In the genomic region with DNA sequence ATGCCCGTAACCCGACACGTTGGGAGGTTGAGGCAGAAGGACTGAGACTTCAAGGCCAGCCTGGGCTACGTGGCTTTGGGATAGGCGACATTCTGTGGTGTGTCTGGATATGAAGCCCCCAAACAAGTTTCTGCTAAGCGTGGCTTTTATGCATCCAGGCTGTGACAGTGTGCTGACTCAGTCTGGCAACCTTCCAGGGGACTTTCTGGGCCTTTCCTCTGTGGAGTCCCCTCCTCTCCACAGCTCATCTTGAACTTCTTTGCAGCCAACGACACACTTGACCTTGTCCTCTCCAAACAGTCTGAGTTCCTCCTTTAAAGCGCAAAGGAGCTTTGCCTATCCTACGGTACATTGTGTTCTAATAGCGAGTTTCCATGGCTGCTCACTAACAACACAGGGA, we compare ENCODE assay signal across 8 mouse cellular contexts. TPM values are rescaled to one million over a fixed set of nuclear protein-coding genes. Genes with fewer than 3 reads are reported as not detected.
DNase-seq lines count a peak whose midpoint lies in the region.

No protein-coding gene starts in this region.

- H3K4me3 ChIP-seq in heart, embryonic 10.5 days, result no peak overlapping the region

- H3K4me1 ChIP-seq in heart, embryonic 10.5 days, result peaks cover 32% of the 10 kb centered on the region

- H3K27ac ChIP-seq in heart, embryonic 10.5 days, result peak overlapping the region; percentile 42

- H3K9me3 ChIP-seq in heart, embryonic 10.5 days, result no peaks in the 10 kb centered on the region

- DNase-seq in layer of hippocampus, postnatal 10 days (ENCODE audit: low spot score in 2 of 2), result peak; percentile 39 to 53
- no peak for DNase-seq in layer of hippocampus, adult 9-11 months
- peak; percentile 58 for DNase-seq in CD4-positive, CD25-positive, alpha-beta regulatory T cell, adult 2 months (ENCODE audit: low read depth, low spot score)
- peak; percentile 84 for DNase-seq in adrenal gland, postnatal 10 days
- no peak for DNase-seq in heart, embryonic 10.5 days (ENCODE audit: low spot score)
- DNase-seq in lung, postnatal 10 days, result peak; percentile 85
- peak; percentile 37 to 56 for DNase-seq in urinary bladder, postnatal 36 days (ENCODE audit: low spot score in 2 of 2)
- DNase-seq in c-Kit-positive CD71-positive TER-119-positive erythroid progenitor cells, embryonic 14.5 days (ENCODE audit: low spot score), result no peak

- H3K27me3 ChIP-seq in heart, embryonic 10.5 days (ENCODE audit: insufficient read depth, poor library complexity, severe bottlenecking), result no peaks in the 10 kb centered on the region

- 67% methylated on average over 10 of the region's 10 CpGs for WGBS in heart, embryonic 10.5 days

- no peaks in the 10 kb centered on the region for H3K36me3 ChIP-seq in heart, embryonic 10.5 days

RNA-seq across cellular contexts. Expression of a gene that starts 15.5 kb away (rescaled TPM):
- total RNA-seq in layer of hippocampus, postnatal 10 days (2021), result 10 to 100 TPM; 17.9 to 22.6 TPM
- 10 to 100 TPM; 40.2 to 46.6 TPM for total RNA-seq in adrenal gland, postnatal 10 days (2021)
- 29.4 and 30.8 TPM in 2 replicates for polyA plus RNA-seq in heart, embryonic 10.5 days (2016; fragmentation: Nextera tagmentation; extraction: Ambion mirVana)

RNA-seq across cellular contexts. Expression of a gene that starts 33.9 kb away (rescaled TPM):
- under 1 TPM in 1 of 2 experiments, not detected in 1; 0.07 TPM for total RNA-seq in layer of hippocampus, postnatal 10 days (2021)
- total RNA-seq in adrenal gland, postnatal 10 days (2021), result 1 to 10 TPM in 1 of 2 experiments, under 1 TPM in 1; 0.39 to 1.4 TPM
- 0.21 and 0.26 TPM in 2 replicates for polyA plus RNA-seq in heart, embryonic 10.5 days (2016; fragmentation: Nextera tagmentation; extraction: Ambion mirVana)

RNA-seq across cellular contexts. Expression of a gene that starts 55.7 kb away (rescaled TPM):
- 10 to 100 TPM; 49.6 to 58.4 TPM for total RNA-seq in layer of hippocampus, postnatal 10 days (2021)
- 10 to 100 TPM; 52.8 to 65.7 TPM for total RNA-seq in adrenal gland, postnatal 10 days (2021)
- 56.4 and 64.3 TPM in 2 replicates for polyA plus RNA-seq in heart, embryonic 10.5 days (2016; fragmentation: Nextera tagmentation; extraction: Ambion mirVana)

Comparison
In these comparisons a context has a peak if more than half of its experiments do, and no peak if none do; other contexts are left out.
1. DNase-seq: peak in layer of hippocampus, postnatal 10 days (2 of 2), CD4-positive, CD25-positive, alpha-beta regulatory T cell, adult 2 months (single experiment), adrenal gland, postnatal 10 days (single experiment), lung, postnatal 10 days (single experiment) and urinary bladder, postnatal 36 days (2 of 2); none in layer of hippocampus, adult 9-11 months (single experiment), heart, embryonic 10.5 days (single experiment) and c-Kit-positive CD71-positive TER-119-positive erythroid progenitor cells, embryonic 14.5 days (single experiment).